Mouse (Mus musculus): Measurements from ENCODE around the gene Olfr243.
"Not testable (repeated sequence)": the region's sequence is repeated elsewhere in the genome, so short reads cannot be mapped to it uniquely, and the experiment has no call there.

Gene Olfr243

DNA sequence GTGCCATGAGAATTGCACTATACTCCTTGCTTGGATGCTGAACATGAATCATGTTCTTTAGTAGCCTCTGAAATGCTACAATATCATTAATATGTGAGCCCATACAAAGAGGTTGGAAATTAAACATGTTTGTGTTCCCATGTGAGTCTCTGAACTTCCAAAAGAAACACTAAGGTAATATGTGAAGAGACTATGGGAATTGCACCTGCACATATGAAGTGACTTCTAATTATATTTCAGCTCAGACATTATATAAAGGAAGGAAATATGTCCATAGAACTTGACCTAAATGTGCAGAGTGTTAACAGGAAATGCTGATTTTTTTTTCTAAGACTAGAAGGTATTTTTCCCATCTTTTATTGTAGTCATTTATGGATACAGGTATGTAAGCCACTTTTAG, at the start of gene Olfr243:
Gene Olfr243, plus strand, starts transcription at position 301 of the 400 bp plus-strand sequence.
- no peak for DNase-seq (ENCODE audit: extremely low read depth, insufficient read length, low spot score)

DNA sequence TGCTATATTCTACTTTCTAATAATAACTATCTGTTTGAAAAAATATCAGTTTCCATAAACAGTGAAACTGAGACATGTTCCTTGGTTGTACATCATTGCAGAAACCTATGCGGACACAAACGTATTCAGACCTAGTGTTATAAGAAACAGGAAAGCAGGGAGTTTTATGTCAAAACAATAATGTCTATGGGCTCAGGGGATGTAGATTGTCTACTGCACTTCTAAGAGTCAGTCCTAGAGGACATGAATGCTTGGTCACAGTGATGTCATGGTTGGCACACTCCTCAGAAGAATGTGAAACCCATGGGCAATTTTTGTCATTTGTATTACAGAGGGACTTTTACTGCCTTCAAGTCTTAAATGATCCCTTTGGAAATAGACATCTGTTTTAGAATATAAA, 43.4 kb upstream of the Olfr243 start, which contains the start of gene Olfr624:
Gene Olfr624, minus strand, starts transcription at position 101 of the 400 bp plus-strand sequence.
- no peak for DNase-seq (ENCODE audit: extremely low read depth, insufficient read length, low spot score)

DNA sequence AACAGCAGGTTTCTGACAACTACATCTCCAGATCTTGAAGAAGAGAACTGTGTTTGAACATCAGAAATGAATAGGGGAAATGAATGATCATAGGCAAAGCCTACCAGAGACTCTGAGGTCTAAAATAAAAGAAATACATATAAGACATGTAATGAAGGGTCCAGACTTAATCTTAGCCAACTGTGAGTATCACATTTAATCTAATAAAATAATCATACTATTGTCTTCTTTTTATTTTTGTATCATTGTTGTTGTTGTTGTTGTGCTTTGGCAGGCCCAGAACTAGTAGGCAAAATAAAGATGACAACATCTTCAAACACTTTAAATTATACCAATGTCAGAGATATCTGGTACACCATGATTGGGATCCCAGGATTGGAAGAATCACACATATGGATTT, 32.1 kb upstream of the Olfr243 start, which contains the start of gene Olfr625-ps1:
Gene Olfr625-ps1, plus strand, starts transcription at position 301 of the 400 bp plus-strand sequence.
- no peak for DNase-seq (ENCODE audit: extremely low read depth, insufficient read length, low spot score)

DNA sequence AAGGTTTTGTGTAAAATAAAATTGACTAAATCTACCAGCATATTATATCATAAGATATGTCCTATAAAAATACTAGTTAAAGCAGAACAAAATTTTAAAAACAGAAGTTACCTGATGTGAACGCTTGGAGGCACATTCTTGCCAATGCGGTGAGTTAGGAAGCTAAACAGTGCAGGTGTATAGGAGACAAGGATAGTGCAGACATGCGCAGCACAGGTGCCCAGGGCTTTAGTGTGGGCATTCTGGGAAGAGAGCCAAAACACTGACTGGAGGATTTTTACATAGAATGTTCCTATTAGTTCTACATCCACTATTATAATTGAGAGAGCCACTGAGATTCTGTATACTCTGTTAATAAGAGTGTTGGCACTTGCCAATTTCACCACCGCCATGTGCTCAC, 15.0 kb upstream of the Olfr243 start:
- no peak for DNase-seq (ENCODE audit: extremely low read depth, insufficient read length, low spot score)

DNA sequence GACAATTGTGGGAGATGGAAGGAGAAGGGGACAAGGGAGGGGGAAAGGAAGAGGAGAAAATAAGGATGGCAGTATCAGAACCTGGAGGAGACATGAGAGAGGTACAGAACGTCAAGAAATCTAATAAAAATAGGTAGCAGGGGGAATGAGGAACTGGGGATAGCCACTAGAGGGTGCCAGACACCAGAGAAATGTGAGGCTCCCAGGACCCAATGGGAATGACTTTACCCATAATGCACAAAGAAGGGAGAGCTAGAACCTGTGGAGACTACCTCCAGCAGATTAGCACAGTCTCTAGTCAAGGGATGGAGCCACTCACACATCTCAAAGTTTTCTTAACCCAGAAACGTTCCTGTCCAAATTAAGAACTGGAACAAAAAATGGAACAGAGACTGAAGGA, 2.4 kb upstream of the Olfr243 start:
- no peak for DNase-seq (ENCODE audit: extremely low read depth, insufficient read length, low spot score)

DNA sequence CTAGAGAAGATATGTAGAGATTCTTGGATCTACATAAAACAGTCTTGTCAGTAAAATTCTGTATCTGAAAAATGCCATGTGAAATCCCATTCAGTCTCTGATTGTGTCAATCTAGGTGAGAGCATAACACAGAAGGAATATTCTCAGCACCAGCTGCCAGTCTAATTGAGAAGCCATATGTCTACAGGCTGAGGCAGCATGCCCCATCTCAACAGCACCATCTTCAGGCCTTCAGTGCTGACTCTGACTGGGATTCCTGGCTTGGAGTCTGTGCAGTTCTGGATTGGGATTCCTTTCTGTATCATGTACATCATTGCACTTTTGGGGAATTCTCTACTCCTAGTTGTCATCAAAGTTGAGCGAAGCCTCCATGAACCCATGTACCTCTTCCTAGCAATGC, 1.9 kb downstream of the Olfr243 start:
- DNase-seq (ENCODE audit: extremely low read depth, insufficient read length, low spot score) = not testable (repeated sequence)

DNA sequence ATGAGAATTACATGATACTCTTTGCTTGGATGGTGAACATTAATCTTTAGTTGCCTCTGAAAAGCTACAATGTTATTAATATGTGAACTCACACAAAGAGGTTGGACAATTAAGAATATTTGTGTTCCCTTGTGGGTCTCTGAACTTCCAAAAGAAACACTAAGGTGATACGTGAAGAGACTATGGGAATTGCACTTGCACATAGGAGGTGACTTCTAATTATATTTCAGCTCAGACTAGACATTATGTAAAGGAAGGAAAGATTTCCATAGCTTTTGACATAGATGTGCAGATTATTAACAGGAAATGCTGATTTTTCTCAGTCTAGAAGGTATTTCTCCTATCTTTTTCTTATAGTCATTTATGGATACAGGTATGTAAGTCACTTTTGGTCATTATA, 15.6 kb downstream of the Olfr243 start, which contains the start of gene Olfr628:
Gene Olfr628, plus strand, starts transcription at position 301 of the 400 bp plus-strand sequence.
- DNase-seq (ENCODE audit: extremely low read depth, insufficient read length, low spot score) = no peak

DNA sequence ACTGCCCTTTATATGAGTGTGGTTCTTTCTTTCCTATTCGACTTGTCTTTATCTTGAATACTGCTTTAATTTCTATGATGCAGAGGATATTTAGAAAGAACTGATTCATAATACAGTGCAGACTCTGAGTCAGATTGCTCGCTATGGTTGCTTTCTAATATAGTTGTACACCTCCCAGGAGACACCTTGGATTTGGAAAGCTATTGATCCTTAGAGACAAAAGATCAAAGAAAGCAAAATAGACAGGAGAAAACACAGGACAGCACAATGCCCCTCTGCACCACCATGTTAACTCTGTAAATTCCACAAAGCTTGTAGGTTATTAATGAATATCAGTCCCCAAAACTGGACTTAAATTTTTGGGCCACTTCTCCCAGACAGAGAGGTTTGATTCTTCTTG, 30.4 kb downstream of the Olfr243 start, which contains the start of gene Olfr629:
Gene Olfr629, minus strand, starts transcription at position 101 of the 400 bp plus-strand sequence.
- no peak for DNase-seq (ENCODE audit: extremely low read depth, insufficient read length, low spot score)

DNA sequence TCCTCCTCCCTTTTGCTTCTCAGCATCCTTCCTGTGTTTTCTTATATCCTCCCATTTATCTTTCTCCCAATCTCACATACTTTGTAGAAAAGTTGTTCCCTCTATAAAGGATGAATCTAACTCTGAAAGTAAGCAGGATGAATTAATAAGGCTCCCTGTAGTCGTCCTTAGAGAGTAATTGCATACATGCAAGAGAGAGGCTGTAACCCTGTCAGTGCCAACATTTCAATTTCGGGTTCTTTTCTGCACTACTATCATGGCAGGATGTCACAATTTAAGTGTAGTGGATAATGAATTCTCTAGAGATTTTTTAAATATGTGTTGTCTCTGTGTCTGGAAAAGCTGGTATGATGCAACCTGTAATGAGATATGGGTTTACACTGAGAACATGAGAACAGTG, 42.8 kb downstream of the Olfr243 start, which contains the start of gene Olfr630:
Gene Olfr630, minus strand, starts transcription at position 101 of the 400 bp plus-strand sequence.
- DNase-seq (ENCODE audit: extremely low read depth, insufficient read length, low spot score) = no peak

DNA sequence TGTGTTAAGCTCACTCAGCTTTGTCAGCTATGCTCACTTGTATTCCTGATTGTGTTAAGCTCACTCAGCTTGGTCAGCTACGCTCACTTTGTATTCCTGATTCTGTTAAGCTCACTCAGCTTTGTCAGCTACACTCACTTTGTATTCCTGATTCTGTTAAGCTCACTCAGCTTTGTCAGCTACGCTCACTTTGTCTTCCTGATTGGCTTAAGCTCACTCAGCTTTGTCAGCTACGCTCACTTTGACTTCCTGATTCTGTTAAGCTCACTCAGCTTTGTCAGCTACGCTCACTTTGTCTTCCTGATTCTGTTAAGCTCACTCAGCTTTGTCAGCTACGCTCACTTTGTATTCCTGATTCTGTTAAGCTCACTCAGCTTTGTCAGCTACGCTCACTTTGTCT, 47.7 kb downstream of the Olfr243 start:
- not testable (repeated sequence) for DNase-seq (ENCODE audit: extremely low read depth, insufficient read length, low spot score)

DNA sequence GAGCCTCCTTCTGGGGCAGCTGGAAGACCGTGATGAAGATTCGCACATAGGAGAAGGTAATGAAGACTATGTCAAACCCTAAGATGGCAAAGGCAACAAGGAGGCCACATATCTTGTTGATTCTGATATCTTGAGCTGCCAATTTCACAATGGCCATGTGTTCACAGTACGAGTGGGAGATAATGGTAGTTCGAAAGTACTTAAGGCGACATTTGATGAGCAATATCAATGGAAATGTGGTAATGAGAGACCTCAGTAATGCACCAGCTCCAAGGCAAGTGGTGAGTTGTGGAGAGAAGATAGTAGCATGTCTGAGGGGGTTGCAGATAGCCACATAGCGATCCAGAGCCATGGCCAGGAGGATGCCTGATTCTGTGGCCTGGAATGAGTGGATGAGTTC, 53.2 kb downstream of the Olfr243 start:
- DNase-seq (ENCODE audit: extremely low read depth, insufficient read length, low spot score) = not testable (repeated sequence)

Measured in 3134 (cell line).